Mouse (Mus musculus) embryonic fibroblast, embryonic 13.5 days (primary cell): Measurements from ENCODE around the gene Dnaic2.

Experiments
- CTCF ChIP-seq: IDR thresholded peaks from 2 replicates; pipeline ENCODE4 v1.5.1; 2011; ENCODE audit warnings: mild to moderate bottlenecking, control low read depth, low read length, moderate library complexity, borderline replicate concordance; ENCODE audit not compliant: insufficient read depth
- POLR2A ChIP-seq: IDR thresholded peaks from 2 replicates; pipeline ENCODE4 v1.6.1; 2011; ENCODE audit warnings: low read depth, mild to moderate bottlenecking, control low read depth, low read length, moderate library complexity

DNA sequence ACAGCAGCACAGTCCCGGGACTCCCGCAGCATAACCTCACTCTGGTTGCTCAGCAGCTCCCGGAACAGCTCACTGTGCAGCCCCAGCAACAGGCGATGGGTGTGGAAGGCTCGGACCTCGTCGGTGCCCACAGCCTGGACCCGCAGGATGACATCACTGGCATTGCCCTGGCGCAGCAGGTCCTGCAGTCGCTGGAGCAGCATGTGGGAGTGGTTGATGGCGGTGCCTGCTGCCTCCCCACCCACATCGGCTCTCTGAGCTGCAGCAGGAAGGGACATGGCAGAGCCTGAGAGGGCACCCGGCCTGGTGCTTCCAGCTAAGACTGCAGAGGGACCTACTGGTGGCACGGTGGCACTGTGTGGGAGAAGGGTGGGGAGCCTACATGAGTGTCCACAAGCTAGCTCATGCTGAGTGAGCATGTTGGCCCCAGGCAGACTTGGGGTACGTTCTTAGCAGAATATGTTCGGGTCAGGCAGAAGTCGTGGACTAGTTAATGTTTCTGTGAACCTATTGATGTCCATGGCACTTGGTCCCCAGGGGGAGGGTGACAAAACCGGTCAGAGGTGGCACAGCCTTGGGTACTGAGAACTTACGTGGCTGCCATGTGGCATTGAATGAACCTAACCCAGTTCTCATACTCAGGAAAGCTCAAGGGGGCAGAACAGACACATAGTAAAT is 66.8 kb downstream of the Dnaic2 start:
- TF ChIP-seq CTCF (no peak), POLR2A (no peak)
